Mouse (Mus musculus) heart, adult 2 months (tissue): ENCODE measurements at regions not wholly inside any gene's neighbourhood (a gene's known extent, or its start where the extent isn't known, plus 50 kb on each side); places are given as distances from the start of the nearest gene placed in this dataset.

Experiments
- DNase-seq, 2 experiments: peaks; one replicate each; pipeline ENCODE4 v3.0.0; 2021
- H3K27ac ChIP-seq: fragments of 200-600 bp; 2 replicates; pipeline ENCODE4 v1.8.1; 2022
- H3K27me3 ChIP-seq: fragments of 200-500 bp; 2 replicates; pipeline ENCODE4 v1.6.1; 2012; ENCODE audit warnings: mild to moderate bottlenecking, low read length, inconsistent platforms, mixed read lengths; ENCODE audit not compliant: control insufficient read depth, insufficient read depth
- H3K36me3 ChIP-seq: fragments of 200-500 bp; 2 replicates; pipeline ENCODE4 v1.6.1; 2012; ENCODE audit warnings: low read length, inconsistent platforms; ENCODE audit not compliant: control insufficient read depth, insufficient read depth
- H3K4me1 ChIP-seq: fragments of 200-500 bp; 2 replicates; pipeline ENCODE4 v1.6.1; 2011; ENCODE audit warnings: low read length; ENCODE audit not compliant: control insufficient read depth, insufficient read depth
- H3K4me3 ChIP-seq: fragments of 200-600 bp; 2 replicates; pipeline ENCODE4 v1.8.1; 2022
- H3K79me2 ChIP-seq: fragments of 200-500 bp; replicated peaks from 2 replicates; pipeline ENCODE4 v1.6.1; 2012; ENCODE audit warnings: mild to moderate bottlenecking, inconsistent platforms, low read length, moderate library complexity, mixed read lengths; ENCODE audit not compliant: control insufficient read depth, insufficient read depth
- H3K9ac ChIP-seq: fragments of 200-500 bp; 2 replicates; pipeline ENCODE4 v1.6.1; 2012; ENCODE audit warnings: low read depth, mild to moderate bottlenecking, control low read depth, inconsistent platforms, low read length, mixed read lengths
- CTCF ChIP-seq: fragments of 200-600 bp; IDR thresholded peaks from 2 replicates; pipeline ENCODE4 v1.8.1; 2022; ENCODE audit warnings: antibody characterized with exemption, mild to moderate bottlenecking, moderate library complexity
- EP300 ChIP-seq: fragments of 200-500 bp; IDR thresholded peaks from 2 replicates; pipeline ENCODE4 v1.6.1; 2011; ENCODE audit warnings: low read depth, low read length, control low read depth; ENCODE audit not compliant: insufficient read depth
- POLR2A ChIP-seq: fragments of 200-500 bp; IDR thresholded peaks from 2 replicates; pipeline ENCODE4 v1.6.1; 2011; ENCODE audit warnings: mild to moderate bottlenecking, low read depth, low read length, control low read depth; ENCODE audit not compliant: insufficient read depth
- WGBS: fragments of 180-500 bp; shearing (Covaris S2); methylation state at CpG from one replicate; pipeline ENCODE4 v1.1.7; 2018; 5-methylcytosine and 5-hydroxymethylcytosine counted together
- intact Hi-C: fragments of 180-260 bp; cut with DNase I; formaldehyde crosslinking; loops from one replicate; pipeline ENCODE4 v1.15.1; 2025

DNA sequence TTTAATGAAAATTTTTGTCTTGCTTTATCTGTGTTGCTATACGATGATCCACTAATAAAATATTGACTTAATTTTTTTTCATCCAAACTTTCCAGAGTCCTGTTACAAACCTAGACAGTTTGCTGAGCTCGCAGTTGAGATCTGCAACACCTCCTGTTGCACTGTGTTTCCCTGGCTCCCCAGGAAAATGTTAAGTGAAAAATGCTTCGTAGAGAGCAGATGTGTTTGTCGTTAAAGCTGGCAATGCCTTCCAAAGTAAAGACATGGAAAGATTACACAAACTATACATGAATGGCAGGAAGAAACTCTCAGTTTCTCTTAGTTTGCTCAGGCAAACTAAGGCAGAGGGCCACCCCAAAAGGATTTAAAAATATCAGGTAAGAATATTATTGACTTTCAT is 389.9 kb downstream of the Klf5 start:
- Histone ChIP-seq H3K27me3 (no peaks in the 10 kb centered on the region), H3K36me3 (no peaks in the 10 kb centered on the region), H3K4me1 (no peaks in the 10 kb centered on the region), H3K27ac (no peak overlapping the region), H3K9ac (no peak overlapping the region), H3K4me3 (no peak overlapping the region), H3K79me2 (no peaks in the 10 kb centered on the region)
- no peak for TF ChIP-seq EP300
- TF ChIP-seq POLR2A, result no peak
- TF ChIP-seq CTCF, result no peak
- intact Hi-C loops, result no loop called here
- 70% methylated on average over 4 of the region's 4 CpGs for WGBS
- no peak for DNase-seq

DNA sequence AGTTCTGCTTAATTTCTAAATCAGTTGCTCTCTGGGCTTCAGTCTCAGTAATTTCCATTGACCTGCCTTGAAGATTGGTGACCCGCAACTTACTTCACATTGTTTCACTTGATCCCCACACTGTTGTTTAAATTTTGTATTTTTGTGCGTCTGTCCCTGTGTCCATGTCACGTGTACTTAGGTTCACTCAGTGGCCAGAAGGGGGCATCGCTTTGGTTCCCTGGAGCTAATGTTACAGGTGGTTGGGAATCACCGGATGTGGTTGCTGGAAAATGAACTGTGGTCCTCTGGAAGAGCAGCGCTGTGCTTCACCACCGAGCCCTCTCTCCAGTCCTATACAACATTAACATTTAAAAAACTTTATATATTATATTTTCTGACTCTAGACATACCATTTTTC is 397.8 kb downstream of the Klf5 start:
- TF ChIP-seq EP300 (no peak), CTCF (no peak), POLR2A (no peak)
- Histone ChIP-seq H3K4me1 (no peaks in the 10 kb centered on the region), H3K27me3 (no peaks in the 10 kb centered on the region), H3K4me3 (no peak overlapping the region), H3K27ac (no peak overlapping the region), H3K79me2 (no peaks in the 10 kb centered on the region), H3K36me3 (no peaks in the 10 kb centered on the region), H3K9ac (no peak overlapping the region)
- 91% methylated on average over 7 of the region's 7 CpGs for WGBS
- intact Hi-C loops, result no loop called here
- no peak for DNase-seq

DNA sequence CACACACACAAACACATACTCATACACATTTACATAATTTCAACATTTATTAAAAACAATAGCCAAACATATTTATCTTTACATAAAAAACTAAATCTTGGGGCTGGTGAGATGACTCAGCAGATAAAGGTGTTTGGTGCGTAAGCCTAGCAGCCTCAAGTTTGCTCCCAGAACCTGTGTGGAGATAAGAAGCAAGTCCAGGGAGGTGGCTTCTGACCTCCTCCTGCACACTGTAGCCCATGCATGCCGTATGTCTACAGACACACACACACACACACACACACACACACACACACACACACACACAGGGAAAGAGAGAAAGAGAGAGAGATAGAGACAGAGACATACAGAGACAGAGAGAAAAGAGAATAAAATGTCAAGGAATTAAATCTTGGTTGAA is 401.1 kb downstream of the Klf5 start:
- Histone ChIP-seq H3K27me3 (no peaks in the 10 kb centered on the region), H3K4me1 (no peaks in the 10 kb centered on the region), H3K79me2 (no peaks in the 10 kb centered on the region), H3K4me3 (no peak overlapping the region), H3K9ac (no peak overlapping the region), H3K27ac (no peak overlapping the region), H3K36me3 (no peaks in the 10 kb centered on the region)
- TF ChIP-seq POLR2A, result no peak
- no peak for DNase-seq
- intact Hi-C loops, result no loop called here
- 50% methylated on average over 2 of the region's 2 CpGs for WGBS

DNA sequence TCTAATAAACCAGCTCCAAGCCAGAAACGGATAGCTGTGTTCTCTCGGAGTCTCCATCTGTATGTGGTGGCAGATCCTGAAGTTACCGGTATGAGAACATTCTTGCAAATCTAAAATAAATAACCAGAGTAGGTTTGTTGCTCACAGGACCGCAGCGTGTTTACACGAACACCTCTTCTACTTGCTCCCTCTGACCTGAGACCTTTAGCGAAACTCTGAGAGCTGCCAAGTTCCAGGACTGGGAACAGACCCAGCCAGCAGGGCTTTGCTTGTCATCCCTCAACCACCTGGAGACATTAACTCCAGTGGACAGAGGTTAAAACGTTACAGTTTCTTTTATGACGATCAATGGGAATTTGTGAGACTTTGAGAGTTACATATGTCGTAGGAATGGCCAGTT is 407.5 kb downstream of the Klf5 start:
- no peaks in the 10 kb centered on the region for H3K4me1 ChIP-seq
- 80% methylated on average over 10 of the region's 10 CpGs for WGBS
- intact Hi-C loops, result no loop called here

DNA sequence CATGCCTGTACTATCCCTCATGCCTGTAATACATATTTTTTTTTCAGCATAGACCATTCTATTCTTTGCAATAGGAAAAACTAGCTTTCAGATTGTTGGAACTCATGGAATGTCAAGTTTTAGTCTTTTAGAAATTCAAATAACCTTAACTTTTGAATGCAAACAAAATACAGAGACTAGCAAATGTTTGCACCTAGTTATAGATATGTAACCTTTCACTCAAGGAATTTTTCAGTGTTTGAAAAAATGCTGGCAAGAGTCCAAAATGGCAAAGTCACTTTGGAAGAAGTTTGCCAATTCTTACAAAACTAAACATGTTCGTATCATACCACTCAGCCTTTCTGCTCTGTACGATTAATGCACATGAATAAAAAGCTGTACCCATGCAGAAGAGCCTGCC is 409.6 kb downstream of the Klf5 start:
- no peaks in the 10 kb centered on the region for H3K4me1 ChIP-seq

More for the DNA sequence above, 407.5 kb downstream of the Klf5 start:
- Histone ChIP-seq H3K27ac (no peak overlapping the region), H3K79me2 (no peaks in the 10 kb centered on the region), H3K9ac (no peak overlapping the region), H3K27me3 (no peaks in the 10 kb centered on the region), H3K36me3 (no peaks in the 10 kb centered on the region), H3K4me3 (no peak overlapping the region)
- TF ChIP-seq CTCF (no peak), EP300 (no peak), POLR2A (no peak)
- DNase-seq, result no peak

DNA sequence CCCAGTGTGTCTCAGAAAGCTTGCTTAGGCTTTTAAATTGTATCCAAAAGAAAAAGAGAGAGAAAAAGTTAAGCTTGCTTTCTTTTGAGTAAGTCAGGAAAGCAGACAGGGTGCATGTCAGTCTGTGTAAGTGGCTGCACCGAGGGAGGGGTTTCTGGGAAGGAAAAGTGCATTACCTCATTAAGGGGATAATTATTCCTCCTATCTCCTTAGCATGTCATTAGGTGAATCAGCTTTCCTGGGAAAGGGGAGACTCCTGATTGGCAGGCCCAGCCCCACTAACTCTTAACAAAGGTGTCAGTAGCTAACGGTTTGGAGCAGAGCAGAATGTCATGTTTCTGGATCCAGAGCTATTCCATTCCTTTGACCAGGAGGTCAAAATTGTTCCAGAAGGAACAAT is 411.3 kb downstream of the Klf5 start:
- intact Hi-C loops, result no loop called here
- H3K27ac ChIP-seq, result no peak overlapping the region
- DNase-seq, result no peak
- no peaks in the 10 kb centered on the region for H3K79me2 ChIP-seq
- no peaks in the 10 kb centered on the region for H3K27me3 ChIP-seq
- no peaks in the 10 kb centered on the region for H3K36me3 ChIP-seq
- H3K4me1 ChIP-seq, result no peaks in the 10 kb centered on the region
- WGBS, result 54% methylated on average over 2 of the region's 2 CpGs
- H3K4me3 ChIP-seq, result no peak overlapping the region
- TF ChIP-seq EP300, result no peak
- TF ChIP-seq CTCF, result no peak
- TF ChIP-seq POLR2A, result no peak
- H3K9ac ChIP-seq, result no peak overlapping the region

More for the DNA sequence above, 409.6 kb downstream of the Klf5 start:
- TF ChIP-seq POLR2A, result no peak
- no peak for TF ChIP-seq CTCF
- no peak for TF ChIP-seq EP300
- Histone ChIP-seq H3K36me3 (no peaks in the 10 kb centered on the region), H3K27me3 (no peaks in the 10 kb centered on the region), H3K27ac (no peak overlapping the region), H3K4me3 (no peak overlapping the region), H3K79me2 (no peaks in the 10 kb centered on the region), H3K9ac (no peak overlapping the region)
- no peak for DNase-seq
- 68% methylated on average over 2 of the region's 2 CpGs for WGBS
- intact Hi-C loops, result no loop called here
